In genomic region chr5:147725831-147726700, GRCm38 (mm10) we compare ENCODE assay signal across 9 mouse cellular contexts. TPM values are rescaled to one million over a fixed set of nuclear protein-coding genes. Genes with fewer than 3 reads are reported as not detected.
DNase-seq lines count a peak whose midpoint lies in the region; ATAC-seq and TF ChIP-seq lines count a peak whose summit lies in the region.
"Had no signal": no experiment of that assay in that cellular context is flagged by ENCODE, and none has a peak within 500 bp of the region (broad histone marks: within the 10 kb centered on the region; RNA-seq: fewer than 3 reads in every experiment).

Flt1 (minus strand) TSS chr5:147726011.

- H3K27ac ChIP-seq in cortical plate, adult 2 months (ENCODE audit: insufficient read depth, low read length): peak within 1 kb of the TSS; percentile 92
- peak within 1 kb of the TSS; percentile 21 for H3K27ac ChIP-seq in intestine, postnatal 0 days (ENCODE audit: low read depth, low read length)
- H3K27ac ChIP-seq in limb, embryonic 14.5 days (replicated peaks; ENCODE audit: low read depth, low read length): no peak within 1 kb of the TSS
- H3K27ac ChIP-seq in midbrain, embryonic 15.5 days: no peak within 1 kb of the TSS

- no peaks in the 10 kb centered on the region for H3K9me3 ChIP-seq in intestine, postnatal 0 days (ENCODE audit: control insufficient read depth)
- no peaks in the 10 kb centered on the region for H3K9me3 ChIP-seq in limb, embryonic 14.5 days (ENCODE audit: control insufficient read depth, low read length)
- no peaks in the 10 kb centered on the region for H3K9me3 ChIP-seq in midbrain, embryonic 15.5 days

- peaks cover 63% of the 10 kb centered on the region for H3K27me3 ChIP-seq in intestine, postnatal 0 days (replicated peaks; ENCODE audit: control insufficient read depth, insufficient read depth, low read length)
- peaks cover 79% of the 10 kb centered on the region for H3K27me3 ChIP-seq in limb, embryonic 14.5 days (ENCODE audit: control insufficient read depth, insufficient read depth, low read length)
- H3K27me3 ChIP-seq in midbrain, embryonic 15.5 days (replicated peaks): peaks cover 64% of the 10 kb centered on the region
- H3K27me3 ChIP-seq: CH12.LX had no signal

- H3K4me1 ChIP-seq in cortical plate, adult 2 months (ENCODE audit: control insufficient read depth, insufficient read depth, low read length): no peaks in the 10 kb centered on the region
- 0 out of 2 replicates have a peak, but pooled peaks cover 3% of the 10 kb centered on the region for H3K4me1 ChIP-seq in intestine, postnatal 0 days (replicated peaks; ENCODE audit: control insufficient read depth, insufficient read depth, low read length)
- H3K4me1 ChIP-seq in limb, embryonic 14.5 days (ENCODE audit: control insufficient read depth, insufficient read depth, low read length): peaks cover 12% of the 10 kb centered on the region; the same call in 1 of the 2 replicates
- peaks cover 18% of the 10 kb centered on the region for H3K4me1 ChIP-seq in midbrain, embryonic 15.5 days

- H3K4me3 ChIP-seq in cortical plate, adult 2 months (ENCODE audit: insufficient read depth, low read length): peak within 1 kb of the TSS; percentile 42
- peak within 1 kb of the TSS; percentile 44 for H3K4me3 ChIP-seq in intestine, postnatal 0 days (ENCODE audit: low read depth, low read length)
- peak within 1 kb of the TSS; percentile 47 for H3K4me3 ChIP-seq in limb, embryonic 14.5 days (replicated peaks; ENCODE audit: low read length)
- peak within 1 kb of the TSS; percentile 37 for H3K4me3 ChIP-seq in midbrain, embryonic 15.5 days

- DNase-seq in layer of hippocampus, adult 18-20 months (ENCODE audit: low spot score in 2 of 2): no peak
- DNase-seq in layer of hippocampus, adult 9-11 months: no peak
- peak; percentile 99 for DNase-seq in heart, adult 11 months
- no peak for DNase-seq in limb, embryonic 14.5 days (ENCODE audit: low spot score)

- no peak for TF ChIP-seq CTCF in cortical plate, adult 2 months (IDR thresholded peaks at IDR 0.05; ENCODE audit: extremely low read depth, insufficient read depth, low read length)
- TF ChIP-seq CTCF in intestine, postnatal 0 days (IDR thresholded peaks at IDR 0.05; ENCODE audit: low read depth): no peak

- 0 out of 2 replicates have a peak within 1 kb of the TSS, but pooled peaks have one; percentile 8 for H3K9ac ChIP-seq in intestine, postnatal 0 days (ENCODE audit: low read depth, low read length)
- peak within 1 kb of the TSS; percentile 41 for H3K9ac ChIP-seq in limb, embryonic 14.5 days (ENCODE audit: low read depth, low read length, severe bottlenecking)
- peak within 1 kb of the TSS; percentile 9; the same call in 1 of the 2 replicates for H3K9ac ChIP-seq in midbrain, embryonic 15.5 days

- H3K4me2 ChIP-seq in intestine, postnatal 0 days (replicated peaks; ENCODE audit: low read depth): peak within 1 kb of the TSS; percentile 65
- peak within 1 kb of the TSS; percentile 79 for H3K4me2 ChIP-seq in limb, embryonic 14.5 days (replicated peaks; ENCODE audit: low read depth, low read length, severe bottlenecking)
- H3K4me2 ChIP-seq in midbrain, embryonic 15.5 days: peak within 1 kb of the TSS; percentile 65

- H3K36me3 ChIP-seq in intestine, postnatal 0 days (ENCODE audit: control insufficient read depth, insufficient read depth): no peaks in the 10 kb centered on the region
- H3K36me3 ChIP-seq in limb, embryonic 14.5 days (ENCODE audit: control insufficient read depth, insufficient read depth, low read length): no peaks in the 10 kb centered on the region
- no peaks in the 10 kb centered on the region for H3K36me3 ChIP-seq in midbrain, embryonic 15.5 days (replicated peaks)

- TF ChIP-seq POLR2A in cortical plate, adult 2 months (IDR thresholded peaks at IDR 0.05; ENCODE audit: extremely low read depth, insufficient read depth, low read length): 0 out of 2 replicates have a peak, but pooled peaks have one; percentile 49
- TF ChIP-seq POLR2A in limb, embryonic 14.5 days (IDR thresholded peaks at IDR 0.05; ENCODE audit: borderline replicate concordance, extremely low read depth, insufficient read depth, insufficient read length): no peak

- ATAC-seq in intestine, postnatal 0 days: peak; percentile 25; the same call in 1 of the 2 replicates
- ATAC-seq in limb, embryonic 14.5 days (ENCODE audit: low FRiP score, low read depth): no peak; the same call in 1 of the 2 replicates
- ATAC-seq in midbrain, embryonic 15.5 days (replicated peaks): peak; percentile 66
- ATAC-seq in inflammation-experienced regulatory T-cells, adult 6 months: no peak

- WGBS in intestine, postnatal 0 days: under 1% methylated on average over 56 of the region's 82 CpGs
- WGBS in limb, embryonic 14.5 days: under 1% methylated on average over 54 of the region's 82 CpGs
- under 1% methylated on average over 77 of the region's 82 CpGs for WGBS in midbrain, embryonic 15.5 days

RNA-seq across cellular contexts. Expression of gene Flt1, which starts in this region (rescaled TPM):
- 10 to 100 TPM; 30.4 to 32.0 TPM for total RNA-seq in layer of hippocampus, adult 18-20 months (2021)
- 27.0 and 27.3 TPM in 2 replicates for polyA plus RNA-seq in cortical plate, adult 2 months (2012; rRNA removed)
- polyA plus RNA-seq in intestine, postnatal 0 days (2015; fragmentation: Nextera tagmentation; extraction: Ambion mirVana): 5.8 and 7.0 TPM in 2 replicates
- 6.3 and 6.4 TPM in 2 replicates for polyA plus RNA-seq in limb, embryonic 14.5 days (2012; rRNA removed)
- polyA plus RNA-seq in limb, embryonic 14.5 days (2014; fragmentation: Nextera tagmentation; extraction: Ambion mirVana): 10.0 and 12.3 TPM in 2 replicates
- 13.4 and 15.1 TPM in 2 replicates for polyA plus RNA-seq in midbrain, embryonic 15.5 days (2015; fragmentation: Nextera tagmentation; extraction: Ambion mirVana)
- not detected for polyA plus RNA-seq in inflammation-experienced regulatory T-cells, adult 6 months (2017; shearing (Covaris generic))

Comparison
In these comparisons a context has a peak if more than half of its experiments do, and no peak if none do; other contexts are left out.
1. H3K27ac ChIP-seq: peak in cortical plate, adult 2 months (single experiment) and intestine, postnatal 0 days (single experiment); none in limb, embryonic 14.5 days (single experiment) and midbrain, embryonic 15.5 days (single experiment).
2. ATAC-seq: peak in intestine, postnatal 0 days (single experiment) and midbrain, embryonic 15.5 days (single experiment); none in limb, embryonic 14.5 days (single experiment) and inflammation-experienced regulatory T-cells, adult 6 months (single experiment).
3. Peak in every context shown above with its lines, with median percentiles within 50 percentile points of each other: H3K4me3 ChIP-seq, H3K4me2 ChIP-seq and H3K9ac ChIP-seq.